In genomic region chr1:161314078-161314477, GRCm38 (mm10) we compare ENCODE assay signal across 15 mouse cellular contexts.
"Had no signal": no experiment of that assay in that cellular context is flagged by ENCODE, and none has a peak within 500 bp of the region (broad histone marks: within the 10 kb centered on the region; RNA-seq: fewer than 3 reads in every experiment).

No protein-coding gene starts in this region.

- H3K9ac ChIP-seq: kidney, embryonic 15.5 days; limb, embryonic 12.5 days; liver, embryonic 13.5 days; liver, postnatal 0 days; lung, embryonic 15.5 days had no signal

- H3K4me3 ChIP-seq: kidney, embryonic 15.5 days; limb, embryonic 12.5 days; liver, embryonic 13.5 days; lung, embryonic 15.5 days; megakaryocyte, embryonic 14.5 days had no signal

- H3K4me2 ChIP-seq: kidney, embryonic 15.5 days; limb, embryonic 12.5 days; liver, embryonic 13.5 days; lung, embryonic 15.5 days; midbrain, embryonic 11.5 days had no signal

- ATAC-seq: liver, postnatal 0 days had no signal

- DNase-seq: kidney, postnatal 14 days; liver; liver, embryonic 13.5 days; liver, postnatal 0 days; lung, postnatal 14 days; right cerebral cortex, adult 18-20 months; right cerebral cortex, postnatal 25 days; thymus, postnatal 4 days had no signal

- H3K9me3 ChIP-seq: kidney, embryonic 15.5 days; limb, embryonic 12.5 days; liver, embryonic 13.5 days; lung, embryonic 15.5 days had no signal

- H3K27me3 ChIP-seq: kidney, embryonic 15.5 days; limb, embryonic 12.5 days; liver, embryonic 13.5 days; lung, embryonic 15.5 days; megakaryocyte, embryonic 14.5 days had no signal

- H3K4me1 ChIP-seq: kidney, embryonic 15.5 days; limb, embryonic 12.5 days; liver, embryonic 13.5 days; lung, embryonic 15.5 days had no signal

- H3K27ac ChIP-seq: kidney, embryonic 15.5 days; limb, embryonic 12.5 days; liver, embryonic 13.5 days; lung, embryonic 15.5 days; macrophage; stomach, postnatal 0 days had no signal

- H3K36me3 ChIP-seq: kidney, embryonic 15.5 days; limb, embryonic 12.5 days; liver, embryonic 13.5 days; lung, embryonic 15.5 days had no signal
